Mouse (Mus musculus): ENCODE data around the gene Pctp.

DNA sequence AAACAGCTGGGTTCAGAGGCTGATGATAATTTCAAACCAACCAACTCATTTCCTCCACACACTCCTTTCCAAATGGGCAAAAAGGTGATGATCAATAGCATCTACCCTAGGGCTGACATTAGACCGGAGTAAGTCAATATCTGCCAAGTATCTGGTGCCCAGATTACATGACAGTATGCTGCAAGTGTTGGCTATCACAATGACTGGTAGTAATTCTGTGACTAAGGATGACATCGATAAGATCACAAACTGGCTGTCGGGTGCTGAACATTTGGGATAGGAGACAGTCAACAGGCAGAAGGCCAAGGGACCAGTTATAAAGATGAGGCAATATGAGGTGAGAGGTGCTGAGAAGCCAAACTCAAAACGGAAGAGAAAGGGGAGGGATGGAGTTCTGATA, 2.0 kb downstream of the Pctp start:
- TF ChIP-seq CTCF (IDR thresholded peaks at IDR 0.05; ENCODE audit: low read depth) (no peak), EP300 (IDR thresholded peaks at IDR 0.05; ENCODE audit: low read depth) (peak; percentile 46; the same call in 1 of the 2 replicates)
